Mouse (Mus musculus) Patski (cell line): Measurements from ENCODE around the gene Bcl2l2. TPM values are rescaled to one million over a fixed set of nuclear protein-coding genes. Genes with fewer than 3 reads are reported as not detected.

ENCODE experiments used
- ATAC-seq: fragments of 100-300 bp; one replicate; pipeline ENCODE4 v1.8.0; 2021
- CTCF ChIA-PET: fragments of 350-600 bp; sonication (Branson Sonifier 250); formaldehyde crosslinking; loops from one replicate; lab custom pipeline; 2022; ENCODE audit warnings: inconsistent platforms; lab: Charles Lee
- POLR2A ChIA-PET: fragments of 350-600 bp; sonication (Branson Sonifier 250); formaldehyde crosslinking; loops from one replicate; lab custom pipeline; 2022; ENCODE audit warnings: antibody characterized with exemption, inconsistent platforms; lab: Charles Lee
- DNase-seq: peaks from one replicate; pipeline ENCODE4 v3.0.0-alpha.2; 2011; ENCODE audit warnings: low read depth, low spot score
- H3K27me3 ChIP-seq: fragments of 371-371 bp; one replicate; pipeline ENCODE4 v1.5.1; 2021
- CTCF ChIP-seq: fragments of 100-300 bp; IDR thresholded peaks from one replicate; pipeline ENCODE4 v1.5.1; 2021
- in situ Hi-C: fragments of 300-500 bp; cut with MboI; formaldehyde crosslinking; loops from 3 replicates; pipeline ENCODE4 v1.11.1; 2018; ENCODE audit warnings: low pct_unique_long_range_greater_than_20kb, mixed read lengths
- polyA plus RNA-seq: library from polyadenylated mRNA; unstranded; gene quantifications from one replicate; pipeline ENCODE4 v1.2.3, GENCODE M21; 2021

The Bcl2l2 gene
- polyA plus RNA-seq = 37.7 TPM

GRCm38 (mm10) chr14:54883154-54884021 is at the start of gene Bcl2l2, which contains the start of gene Gm20521:
Gene Bcl2l2, plus strand, starts transcription at chr14:54883377.
Gene Gm20521, plus strand, starts transcription at chr14:54883441.
- ChIA-PET POLR2A (interaction anchor here (0.7 to 1.0 kb wide), 2 partner anchors 9 to 11 kb away, joined by 3 to 4 read pairs; no protein-coding TSS in a partner anchor), CTCF (interaction anchor here (1.4 to 2.6 kb wide), 2 partner anchors 11 to 132 kb away, joined by 3 to 6 read pairs; partner anchors contain the start of gene Ngdn)
- H3K27me3 ChIP-seq = no peaks in the 10 kb centered on the region
- in situ Hi-C loops = loop anchor here (25.0 kb wide), 1 partner anchor 704 kb away; the partner anchor contains the start of genes Emc9, Fitm1, Psme1 and Psme2
- no peak for TF ChIP-seq CTCF
- peak; percentile 86 for ATAC-seq
- no peak for DNase-seq

DNA sequence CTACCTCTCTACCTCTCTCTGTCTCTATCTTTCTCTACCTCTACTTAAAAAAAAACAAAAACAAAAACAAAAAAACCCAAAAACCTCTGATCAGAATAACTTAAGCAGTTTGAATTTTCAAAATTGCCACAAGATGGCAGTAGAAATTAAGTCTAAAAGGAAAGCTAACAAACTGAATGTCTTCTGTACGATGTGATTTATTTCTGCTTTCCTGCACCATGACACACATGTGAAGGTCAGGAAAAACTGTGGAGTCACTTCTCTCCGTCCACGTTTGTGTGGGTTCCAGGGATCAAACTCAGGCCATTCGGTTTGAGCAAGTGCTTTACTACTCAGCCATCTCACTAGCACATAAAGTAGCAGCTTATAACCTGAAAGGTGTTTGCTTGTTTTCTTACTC is 39.7 kb upstream of the Bcl2l2 start:
- peak; percentile 49 for TF ChIP-seq CTCF
- ChIA-PET CTCF (interaction anchor here (1.1 to 2.3 kb wide), 8 partner anchors 9 to 172 kb away, joined by 3 to 6 read pairs (median 4); partner anchors contain the start of gene Ngdn), POLR2A (no interaction called here)
- in situ Hi-C loops = loop anchor here (5.0 kb wide), 1 partner anchor 94 kb away; the partner anchor contains the start of gene Cmtm5
- no peak for ATAC-seq
- peaks cover 20% of the 10 kb centered on the region for H3K27me3 ChIP-seq
- no peak for DNase-seq

DNA sequence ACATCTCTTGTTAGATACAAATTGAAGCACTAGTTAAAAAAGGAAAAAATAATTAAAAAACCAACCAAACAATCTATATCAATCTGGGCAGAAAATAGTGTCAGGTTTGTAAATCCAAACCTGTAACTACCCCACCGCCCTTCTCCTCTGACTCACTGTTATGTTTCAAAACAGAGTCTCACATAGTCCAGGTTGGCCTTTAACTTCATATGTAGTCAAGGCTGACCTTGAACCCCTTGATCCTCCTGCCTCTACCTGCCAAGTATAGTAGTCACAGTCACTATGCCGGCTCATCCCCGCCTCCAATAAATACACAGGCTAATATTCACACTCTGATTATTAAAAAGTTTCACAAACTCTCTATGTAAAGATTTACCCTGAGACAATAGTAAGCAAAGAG is 27.5 kb upstream of the Bcl2l2 start:
- CTCF ChIA-PET = no interaction called here
- in situ Hi-C loops = no loop called here
- DNase-seq (no peak), ATAC-seq (no peak)
- TF ChIP-seq CTCF = no peak
- POLR2A ChIA-PET = no interaction called here
- no peaks in the 10 kb centered on the region for H3K27me3 ChIP-seq

GRCm38 (mm10) chr14:54856703-54857102 is 26.5 kb upstream of the Bcl2l2 start:
- TF ChIP-seq CTCF = no peak
- ChIA-PET CTCF (no interaction called here), POLR2A (no interaction called here)
- H3K27me3 ChIP-seq = no peaks in the 10 kb centered on the region
- ATAC-seq (no peak), DNase-seq (no peak)
- in situ Hi-C loops = no loop called here

DNA sequence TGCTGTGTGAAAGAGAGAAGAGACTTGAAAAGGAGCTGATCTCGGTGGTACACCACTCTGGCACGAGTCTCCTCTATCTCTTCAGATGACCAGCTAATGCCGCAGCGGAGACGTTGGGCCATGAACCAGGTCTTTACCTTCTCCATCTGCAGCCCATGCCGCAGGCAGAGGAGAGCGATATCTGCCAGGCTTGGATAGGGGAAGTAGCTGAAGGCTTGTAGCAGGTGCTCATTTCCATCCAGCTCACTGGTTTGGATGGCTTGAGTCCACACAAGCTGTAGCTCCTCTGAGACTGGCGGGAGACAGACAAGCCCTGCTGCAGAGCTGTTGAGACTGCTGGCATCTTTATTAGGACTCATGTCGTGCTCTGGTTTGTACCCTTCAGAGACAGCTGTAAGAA is 25.3 kb upstream of the Bcl2l2 start:
- ChIA-PET POLR2A (no interaction called here), CTCF (interaction anchor here (1.0 kb wide), 1 partner anchor 143 kb away, joined by 3 read pairs; no protein-coding TSS in a partner anchor)
- no peak for DNase-seq
- no peak for ATAC-seq
- TF ChIP-seq CTCF = no peak
- in situ Hi-C loops = no loop called here
- no peaks in the 10 kb centered on the region for H3K27me3 ChIP-seq

DNA sequence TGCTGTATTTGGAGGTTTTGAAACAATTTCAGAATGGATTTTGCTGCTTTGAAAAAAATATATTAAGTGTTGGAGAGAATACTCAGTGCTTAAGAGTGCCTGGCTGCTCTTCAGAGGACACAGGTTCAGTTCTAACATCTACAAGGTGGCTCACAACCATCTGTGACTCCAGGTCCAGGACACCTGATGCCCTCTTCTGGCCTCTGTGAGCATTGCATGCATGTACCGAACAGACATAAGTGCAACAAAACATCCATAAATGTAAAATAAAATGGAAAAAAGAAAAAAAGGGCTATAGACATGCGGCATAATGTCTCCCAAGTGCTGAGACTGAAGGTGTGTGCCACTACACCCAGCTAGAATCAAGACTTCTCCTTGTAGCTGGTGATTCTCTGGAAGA is 22.7 kb upstream of the Bcl2l2 start:
- peak; percentile 72 for TF ChIP-seq CTCF
- in situ Hi-C loops = no loop called here
- DNase-seq = no peak
- ChIA-PET POLR2A (no interaction called here), CTCF (interaction anchor here (1.0 to 1.6 kb wide), 6 partner anchors 13 to 160 kb away, joined by 3 to 6 read pairs (median 4); partner anchors contain the start of gene Ngdn)
- no peaks in the 10 kb centered on the region for H3K27me3 ChIP-seq
- no peak for ATAC-seq

DNA sequence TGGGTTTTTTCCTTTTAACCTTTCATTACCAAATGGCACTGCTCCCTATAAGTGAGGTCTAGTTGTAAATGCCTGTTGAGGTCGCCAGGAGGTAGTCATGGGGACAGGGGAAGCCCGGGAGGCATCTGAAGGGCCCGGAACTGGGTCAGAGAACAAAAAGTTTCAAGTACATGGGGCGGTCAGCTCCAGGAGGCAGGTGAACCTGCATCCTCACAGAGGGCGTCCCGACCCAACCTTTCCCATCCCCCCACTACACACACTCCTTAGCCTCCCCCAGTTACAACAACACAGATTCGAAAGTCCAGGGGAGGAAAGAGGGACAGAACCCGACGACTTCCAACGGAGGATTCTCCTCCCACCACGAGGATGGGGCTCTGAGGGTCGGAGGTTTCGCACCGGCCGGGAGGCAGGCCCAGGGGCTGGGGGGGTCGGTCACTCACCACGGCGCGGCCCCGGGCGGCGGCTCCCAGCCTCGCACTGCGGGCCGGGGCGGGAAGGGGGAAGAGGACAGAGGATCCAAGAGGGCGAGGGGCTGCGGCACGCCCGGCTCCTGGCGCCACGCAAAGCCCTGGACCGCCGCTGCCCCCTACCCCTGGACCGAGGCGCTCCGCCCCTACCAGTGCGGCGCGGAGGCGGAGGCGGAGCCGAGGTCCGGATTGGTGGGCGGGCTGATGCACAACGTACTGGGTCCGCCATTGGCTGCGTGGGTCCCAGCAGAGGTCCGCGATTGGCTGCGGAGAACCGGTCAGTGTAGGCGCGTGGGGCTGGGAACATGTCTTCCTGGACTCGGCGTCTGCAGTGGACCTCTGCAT is 19.5 kb upstream of the Bcl2l2 start:
- CTCF ChIA-PET = interaction anchor here (1.4 kb wide), 1 partner anchor 16 kb away, joined by 4 read pairs; no protein-coding TSS in a partner anchor
- POLR2A ChIA-PET = interaction anchor here (0.6 to 1.0 kb wide), 3 partner anchors 13 to 809 kb away, joined by 3 to 4 read pairs (median 3); no protein-coding TSS in a partner anchor
- TF ChIP-seq CTCF = no peak
- in situ Hi-C loops = no loop called here
- DNase-seq (no peak), ATAC-seq (peak; percentile 99)
- H3K27me3 ChIP-seq = no peaks in the 10 kb centered on the region

DNA sequence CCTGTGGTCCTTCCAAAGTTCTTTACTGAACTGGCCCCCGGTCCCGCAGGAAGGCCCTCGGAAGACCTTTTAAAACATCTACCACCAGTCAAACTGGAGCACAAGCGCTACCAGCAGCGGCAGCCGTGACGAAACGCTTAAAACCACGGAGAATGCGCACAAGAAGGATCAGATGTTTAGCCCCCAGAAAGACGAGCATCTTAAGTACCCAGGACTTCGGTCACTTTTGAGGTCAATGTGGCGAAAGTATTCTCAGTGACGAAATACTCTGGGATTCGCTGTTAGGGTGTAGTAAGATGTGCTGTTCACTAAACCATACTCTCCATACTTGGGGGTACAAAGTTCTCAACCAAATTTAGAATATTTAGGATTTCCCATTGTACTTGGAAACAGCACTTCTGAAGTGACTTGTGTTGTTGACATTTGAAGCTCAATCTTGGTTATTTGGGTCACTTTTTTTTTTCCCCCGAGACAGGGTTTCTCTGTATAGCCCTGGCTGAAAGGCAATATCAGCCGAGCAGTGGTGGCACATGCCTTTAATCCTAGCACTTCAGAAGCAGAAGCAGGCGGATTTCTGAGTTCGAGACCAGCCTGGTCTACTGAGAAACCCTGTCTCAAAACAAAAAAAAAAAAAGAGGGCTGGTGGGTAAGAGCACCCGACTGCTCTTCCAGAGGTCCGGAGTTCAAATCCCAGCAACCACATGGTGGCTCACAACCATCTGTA is 18.7 kb upstream of the Bcl2l2 start:
- CTCF ChIA-PET = no interaction called here
- DNase-seq (no peak), ATAC-seq (no peak)
- no peak for TF ChIP-seq CTCF
- no peaks in the 10 kb centered on the region for H3K27me3 ChIP-seq
- POLR2A ChIA-PET = interaction anchor here (1.2 kb wide), 1 partner anchor 30 kb away, joined by 7 read pairs; no protein-coding TSS in a partner anchor
- in situ Hi-C loops = no loop called here

- no peaks in the 10 kb centered on the region for H3K27me3 ChIP-seq
- in situ Hi-C loops = no loop called here
- ATAC-seq (no peak), DNase-seq (no peak)
- no peak for TF ChIP-seq CTCF
- CTCF ChIA-PET = interaction anchor here (1.1 to 1.3 kb wide), 2 partner anchors 14 to 150 kb away, joined by 3 read pairs; partner anchors contain the start of gene Ngdn
- POLR2A ChIA-PET = interaction anchor here (0.6 to 1.2 kb wide), 2 partner anchors 15 to 29 kb away, joined by 3 to 7 read pairs; no protein-coding TSS in a partner anchor
Observed at GRCm38 (mm10) chr14:54865626-54866025, 17.6 kb upstream of the Bcl2l2 start.
